Mouse (Mus musculus) spleen, adult 2 months (tissue): ENCODE data around the gene Sorcs3.

Experiments
- CTCF ChIP-seq: fragments of 200-500 bp; IDR thresholded peaks from 2 replicates; pipeline ENCODE4 v1.5.1; 2011; ENCODE audit warnings: mild to moderate bottlenecking, inconsistent platforms; ENCODE audit not compliant: insufficient read depth, insufficient read length, insufficient replicate concordance; ENCODE audit errors: extremely low read depth
- POLR2A ChIP-seq: fragments of 200-500 bp; IDR thresholded peaks from 2 replicates; pipeline ENCODE4 v1.6.1; 2011; ENCODE audit warnings: low read depth, low read length, inconsistent platforms

DNA sequence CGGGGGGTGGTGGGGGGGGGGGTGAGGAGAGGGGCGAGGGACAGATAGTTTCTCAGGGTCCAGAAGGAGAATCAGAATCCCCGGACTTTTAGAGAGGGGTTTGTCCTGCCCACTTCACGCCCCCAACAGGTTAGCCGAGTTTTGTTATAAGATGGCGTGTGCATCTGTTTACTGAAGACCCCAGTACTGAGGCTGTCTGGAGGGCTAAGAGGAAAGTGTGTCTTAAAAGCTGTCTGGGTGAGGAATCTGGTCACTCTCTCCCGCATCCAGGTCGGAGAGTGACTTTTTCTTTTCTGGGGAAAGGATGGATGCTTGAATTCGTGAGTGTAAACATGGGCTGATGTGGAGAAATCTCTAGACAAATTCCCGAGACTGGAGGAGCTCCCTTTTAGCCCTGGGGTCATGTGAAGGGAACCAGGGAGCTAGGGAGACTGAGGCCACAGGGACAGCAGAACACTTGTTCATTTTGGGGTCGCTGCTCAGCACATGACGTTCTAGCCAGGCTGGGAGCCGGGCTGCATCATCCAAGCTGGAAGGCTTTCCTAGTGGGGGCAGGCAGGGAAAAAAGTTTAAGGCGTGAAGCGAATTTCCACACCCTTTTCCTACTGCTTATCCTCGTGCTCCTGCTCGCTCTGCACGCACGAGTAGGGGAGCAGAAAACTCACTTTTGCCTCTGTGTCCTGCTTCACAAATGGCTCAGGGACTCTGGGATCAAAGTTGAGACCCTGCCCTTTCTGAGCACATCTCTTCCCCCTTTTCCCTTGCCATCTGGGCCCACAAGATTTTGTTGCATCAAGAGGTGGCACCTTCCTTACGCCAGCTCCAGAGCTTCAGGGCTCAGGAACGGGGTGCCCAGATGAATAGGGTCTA lies 1.3 kb downstream of the Sorcs3 start:
- TF ChIP-seq POLR2A (no peak), CTCF (no peak)
